Mouse (Mus musculus) neural tube, embryonic 14.5 days (tissue): ENCODE results near the gene Ranbp3. TPM values are rescaled to one million over a fixed set of nuclear protein-coding genes. Genes with fewer than 3 reads are reported as not detected.

Experiments used
- ATAC-seq: fragments of 200-750 bp; cut with Nextera tagmentation; 2 replicates; pipeline ENCODE4 v1.8.0; 2017; ENCODE audit warnings: low read depth, mild to moderate bottlenecking, moderate TSS enrichment, moderate library complexity
- H3K27ac ChIP-seq: fragments of 300-500 bp; sonication (generic); 2 replicates; pipeline ENCODE4 v1.5.1; 2014; ENCODE audit warnings: low read depth, mild to moderate bottlenecking, control low read depth, low read length, moderate library complexity, mixed read lengths
- H3K27me3 ChIP-seq: fragments of 300-500 bp; sonication (generic); 2 replicates; pipeline ENCODE4 v1.6.1; 2014; ENCODE audit warnings: low read length; ENCODE audit not compliant: control insufficient read depth, insufficient read depth
- H3K36me3 ChIP-seq: fragments of 300-500 bp; sonication (generic); 2 replicates; pipeline ENCODE4 v1.6.1; 2014; ENCODE audit warnings: low read length, mixed read lengths; ENCODE audit not compliant: control insufficient read depth, insufficient read depth
- H3K4me1 ChIP-seq: fragments of 300-500 bp; sonication (generic); 2 replicates; pipeline ENCODE4 v1.6.1; 2014; ENCODE audit warnings: low read length; ENCODE audit not compliant: control insufficient read depth, insufficient read depth
- H3K4me2 ChIP-seq: fragments of 300-500 bp; sonication (generic); 2 replicates; pipeline ENCODE4 v1.6.1; 2014; ENCODE audit warnings: mild to moderate bottlenecking, low read depth, low read length, control low read depth
- H3K4me3 ChIP-seq: fragments of 300-500 bp; sonication (generic); 2 replicates; pipeline ENCODE4 v1.5.1; 2014; ENCODE audit warnings: low read depth, low read length, control low read depth, mixed read lengths
- H3K9ac ChIP-seq: fragments of 300-500 bp; sonication (generic); replicated peaks from 2 replicates; pipeline ENCODE4 v1.6.1; 2014; ENCODE audit warnings: low read depth, mild to moderate bottlenecking, control low read depth, low read length, mixed read lengths
- H3K9me3 ChIP-seq: fragments of 300-500 bp; sonication (generic); 2 replicates; pipeline ENCODE4 v1.6.1; 2016; ENCODE audit warnings: low read length; ENCODE audit not compliant: control insufficient read depth
- WGBS: fragments of 180-500 bp; shearing (Covaris S2); extraction: QIAGEN DNeasy Blood & Tissue Kit; methylation state at CpG from one replicate; pipeline ENCODE4 v1.1.7; 2014; 5-methylcytosine and 5-hydroxymethylcytosine counted together
- polyA plus RNA-seq: library from polyadenylated mRNA; unstranded; fragments of >200 nt; fragmentation: Nextera tagmentation; extraction: Ambion mirVana; gene quantifications from 2 replicates; pipeline ENCODE4 v1.2.1, GENCODE M21; 2014

The Ranbp3 gene
- polyA plus RNA-seq, 1 experiment from 2014 or later, result 93.6 TPM

DNA sequence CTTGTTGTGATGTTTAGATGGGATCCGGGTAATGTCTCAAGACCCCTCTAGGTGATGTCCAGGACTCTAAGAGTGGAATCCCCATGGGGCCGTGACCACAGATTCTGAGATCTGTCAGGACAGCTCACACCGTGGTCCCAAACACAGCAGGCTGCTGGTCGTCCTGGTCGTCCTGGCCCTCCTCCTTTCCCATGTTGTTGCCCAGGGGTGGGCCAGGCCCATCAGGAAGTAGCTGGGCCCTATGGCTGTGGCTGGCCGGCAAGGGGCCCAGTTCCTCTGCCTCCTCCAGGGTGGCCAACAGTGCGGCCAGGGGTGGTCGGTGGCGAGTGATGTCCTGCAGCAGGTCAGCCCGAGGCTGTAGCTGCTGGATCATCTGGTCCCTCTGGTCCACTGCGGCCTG, 42.3 kb downstream of the Ranbp3 start:
- Histone ChIP-seq H3K9me3 (no peaks in the 10 kb centered on the region), H3K27ac (no peak overlapping the region), H3K4me2 (peak overlapping the region; percentile 79), H3K36me3 (peaks cover 25% of the 10 kb centered on the region), H3K4me1 (peaks cover 17% of the 10 kb centered on the region), H3K9ac (no peak overlapping the region), H3K27me3 (no peaks in the 10 kb centered on the region), H3K4me3 (peak overlapping the region; percentile 50; the same call in 1 of the 2 replicates)
- ATAC-seq, result no peak
- WGBS, result 67% methylated on average over 11 of the region's 11 CpGs

DNA sequence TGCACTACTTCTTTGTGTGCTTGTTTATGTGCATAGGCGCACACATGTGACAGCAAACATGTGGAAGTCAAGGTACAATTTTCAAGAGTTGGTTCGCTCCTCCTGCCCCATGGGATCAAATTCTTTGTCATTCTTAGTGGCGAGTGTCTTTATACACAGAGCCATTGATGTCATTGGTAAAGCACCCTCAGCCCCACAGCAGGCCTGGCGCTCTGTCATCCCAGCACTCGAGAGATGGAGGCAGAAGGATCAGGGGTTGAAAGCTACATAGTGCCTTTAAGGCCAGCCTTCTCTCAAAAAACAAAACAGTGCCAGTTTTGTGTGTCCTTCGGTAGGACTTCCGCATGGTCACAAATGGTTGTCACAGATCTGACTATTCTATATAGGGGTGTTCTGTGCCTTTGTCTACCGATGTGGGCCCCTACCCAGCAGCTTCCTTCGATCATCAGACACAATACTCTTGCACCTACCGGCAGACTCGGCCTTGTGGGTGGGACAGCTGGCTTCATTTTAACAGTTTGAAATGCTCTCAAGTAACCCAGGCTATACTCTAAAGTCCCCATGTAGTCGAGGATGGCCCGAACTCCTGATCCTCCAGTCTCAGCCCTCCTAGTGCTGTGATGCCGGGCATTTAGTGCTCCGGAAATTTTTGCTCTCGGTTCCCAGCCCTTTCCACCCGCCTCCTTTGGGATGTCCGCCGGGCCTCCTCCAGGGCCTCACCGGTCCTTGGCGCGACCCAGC, 43.0 kb downstream of the Ranbp3 start:
- 23% methylated on average over 20 of the region's 22 CpGs for WGBS
- 0 out of 2 replicates have a peak, but pooled peaks have one; percentile 0 for ATAC-seq
- Histone ChIP-seq H3K4me3 (peak overlapping the region; percentile 50), H3K4me1 (peaks cover 17% of the 10 kb centered on the region), H3K9me3 (no peaks in the 10 kb centered on the region), H3K9ac (peak overlapping the region; percentile 50), H3K36me3 (peaks cover 20% of the 10 kb centered on the region), H3K4me2 (peak overlapping the region; percentile 79), H3K27ac (peak overlapping the region; percentile 60), H3K27me3 (no peaks in the 10 kb centered on the region)

DNA sequence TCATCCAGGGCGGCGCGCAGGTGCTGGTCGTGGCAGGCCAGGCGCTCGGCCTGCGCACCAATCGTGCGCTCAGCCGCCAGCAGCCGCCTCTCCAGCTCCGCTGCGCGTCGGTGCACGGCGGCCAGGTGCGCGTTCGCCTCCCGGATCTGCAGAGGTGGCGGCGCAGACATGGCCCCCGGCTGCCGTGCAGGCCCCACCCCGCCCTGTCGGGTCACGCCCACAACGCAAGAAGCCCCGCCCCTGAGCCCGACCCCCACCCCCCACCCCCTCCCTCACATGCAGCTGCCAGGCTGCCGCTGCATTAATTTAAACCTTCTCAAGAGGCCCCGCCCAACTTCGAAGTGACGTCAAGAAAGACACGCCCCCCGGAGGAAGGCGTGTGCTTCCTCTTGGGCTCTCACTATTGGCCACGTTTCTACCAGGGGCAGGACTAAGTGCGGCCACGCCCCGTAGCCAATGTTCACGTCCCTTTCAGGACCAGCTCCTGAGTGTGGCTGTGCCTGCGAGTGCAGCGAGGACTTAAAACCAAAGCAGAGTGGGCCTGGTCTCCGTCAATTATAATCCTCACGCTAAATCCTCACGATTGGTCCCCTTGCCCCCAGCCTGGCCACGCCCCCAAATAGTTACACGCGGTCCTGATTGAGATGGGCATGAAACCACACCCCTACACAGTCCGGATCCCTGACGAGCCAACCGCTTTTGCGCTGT, 43.7 kb downstream of the Ranbp3 start:
- Histone ChIP-seq H3K27me3 (no peaks in the 10 kb centered on the region), H3K9ac (peak overlapping the region; percentile 71), H3K4me2 (peak overlapping the region; percentile 79), H3K9me3 (no peaks in the 10 kb centered on the region), H3K4me3 (peak overlapping the region; percentile 50), H3K27ac (peak overlapping the region; percentile 84), H3K36me3 (peaks cover 16% of the 10 kb centered on the region), H3K4me1 (peaks cover 17% of the 10 kb centered on the region)
- WGBS, result under 1% methylated on average over 53 of the region's 55 CpGs
- ATAC-seq, result peak; percentile 92

DNA sequence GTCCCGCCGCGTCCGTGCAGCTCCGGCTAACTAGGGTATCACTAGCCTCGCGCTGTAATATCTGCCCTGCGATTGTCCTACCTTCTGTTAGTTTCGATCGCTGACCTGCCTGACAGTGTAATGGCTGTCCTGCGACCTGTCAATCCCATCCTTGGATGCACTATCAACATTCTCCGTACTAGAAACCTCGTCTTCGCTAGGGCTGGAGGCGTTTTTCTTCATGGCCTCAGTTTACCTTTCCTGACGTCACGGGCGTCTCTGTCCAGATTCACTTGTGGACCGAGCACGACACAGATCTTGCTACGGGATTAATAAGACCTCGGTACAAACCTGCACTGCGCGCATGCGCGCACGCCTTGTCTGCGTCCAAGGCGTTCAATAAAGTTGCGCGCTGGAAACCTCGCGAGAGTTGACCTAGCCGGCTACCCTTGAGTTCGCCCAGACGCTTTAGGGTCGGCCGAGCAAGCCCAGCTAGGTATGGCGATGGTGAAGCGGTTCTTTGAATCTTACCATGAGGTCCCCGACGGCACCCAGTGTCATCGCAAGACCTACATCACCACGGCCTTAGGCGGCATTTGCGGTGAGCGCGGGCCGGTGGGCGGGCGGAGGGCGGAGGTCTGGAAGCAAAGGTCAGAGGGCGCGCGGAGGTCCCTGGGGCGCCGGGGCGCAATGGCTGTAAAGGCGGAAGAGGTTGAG, 44.4 kb downstream of the Ranbp3 start, which contains the start of the genes Ndufa11 and Vmac:
Ndufa11 (plus strand) TSS at position 405 of the 696 bp plus-strand sequence.
Vmac (minus strand) TSS at position 660 of the 696 bp plus-strand sequence.
- Histone ChIP-seq H3K36me3 (peaks cover 14% of the 10 kb centered on the region), H3K4me1 (peaks cover 17% of the 10 kb centered on the region), H3K4me3 (peak within 1 kb of the TSS; percentile 50), H3K9ac (peak within 1 kb of the TSS; percentile 71), H3K27ac (peak within 1 kb of the TSS; percentile 84), H3K4me2 (peak within 1 kb of the TSS; percentile 79), H3K27me3 (no peaks in the 10 kb centered on the region), H3K9me3 (no peaks in the 10 kb centered on the region)
- ATAC-seq, result peak; percentile 79
- WGBS, result under 1% methylated on average over 59 of the region's 59 CpGs

DNA sequence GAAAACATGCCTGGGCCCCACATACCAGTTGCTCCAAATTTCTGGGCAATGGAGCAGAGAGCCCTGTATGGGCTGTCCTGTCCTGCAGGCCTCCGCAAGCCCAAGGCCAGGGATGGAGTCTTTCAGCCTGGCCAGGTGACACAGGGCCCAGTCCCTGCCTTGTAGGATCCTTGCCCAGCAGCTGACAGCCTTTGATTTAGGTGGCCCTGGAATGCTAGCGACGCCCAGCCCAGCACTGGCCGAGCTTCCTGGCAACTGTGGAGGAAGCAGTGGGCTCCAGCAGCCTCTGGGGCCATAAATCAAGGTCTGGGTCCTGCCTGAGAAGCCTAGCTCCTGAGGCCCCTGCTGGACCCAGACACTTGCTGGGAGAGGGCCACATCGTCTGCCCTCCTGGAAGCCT, 49.3 kb downstream of the Ranbp3 start:
- WGBS, result 44% methylated on average over 5 of the region's 5 CpGs
- no peaks in the 10 kb centered on the region for H3K27me3 ChIP-seq
- no peaks in the 10 kb centered on the region for H3K9me3 ChIP-seq
- ATAC-seq, result no peak
- H3K36me3 ChIP-seq, result peaks cover 16% of the 10 kb centered on the region
- H3K9ac ChIP-seq, result 0 out of 2 replicates have a peak overlapping the region, but pooled peaks have one; percentile 8
- no peak overlapping the region for H3K4me3 ChIP-seq
- H3K4me1 ChIP-seq, result peaks cover 12% of the 10 kb centered on the region
- no peak overlapping the region for H3K4me2 ChIP-seq
- H3K27ac ChIP-seq, result no peak overlapping the region

DNA sequence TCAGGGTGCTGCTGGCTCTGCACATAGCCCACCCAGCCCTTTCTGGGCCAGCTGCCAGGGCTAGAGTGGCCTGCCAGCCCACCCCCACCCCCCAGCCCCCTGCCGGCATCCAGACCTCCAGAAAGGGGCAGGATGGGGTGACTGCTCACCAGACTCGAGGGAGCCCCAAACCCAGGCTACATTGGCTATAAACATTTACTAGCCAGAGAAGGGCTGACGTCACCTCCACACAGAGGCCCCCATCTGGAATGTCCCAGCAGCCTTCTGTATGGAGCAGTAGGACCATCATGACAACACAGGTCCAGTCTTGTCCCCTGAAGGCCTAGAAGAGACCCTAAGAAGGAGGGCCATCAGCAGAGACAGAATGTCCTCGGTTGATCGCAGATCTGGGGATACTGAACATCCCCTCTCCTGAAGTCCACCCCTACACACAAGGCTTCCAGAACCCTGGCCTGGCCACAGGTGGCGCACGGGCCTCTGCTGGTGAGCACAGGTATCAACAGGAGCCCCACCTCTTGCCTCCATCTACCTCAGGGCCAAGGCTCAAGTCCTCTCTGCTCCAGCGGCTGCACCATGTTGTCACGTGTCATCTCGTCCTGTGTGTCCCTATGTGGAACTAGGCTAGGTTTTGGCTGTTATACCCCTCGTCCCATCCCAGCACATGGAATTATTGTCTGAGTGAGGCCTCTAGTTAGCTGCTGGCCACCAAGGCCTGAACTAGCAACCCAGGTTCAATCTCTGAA, 50.5 kb downstream of the Ranbp3 start:
- no peak for ATAC-seq
- WGBS, result 87% methylated on average over 11 of the region's 11 CpGs

DNA sequence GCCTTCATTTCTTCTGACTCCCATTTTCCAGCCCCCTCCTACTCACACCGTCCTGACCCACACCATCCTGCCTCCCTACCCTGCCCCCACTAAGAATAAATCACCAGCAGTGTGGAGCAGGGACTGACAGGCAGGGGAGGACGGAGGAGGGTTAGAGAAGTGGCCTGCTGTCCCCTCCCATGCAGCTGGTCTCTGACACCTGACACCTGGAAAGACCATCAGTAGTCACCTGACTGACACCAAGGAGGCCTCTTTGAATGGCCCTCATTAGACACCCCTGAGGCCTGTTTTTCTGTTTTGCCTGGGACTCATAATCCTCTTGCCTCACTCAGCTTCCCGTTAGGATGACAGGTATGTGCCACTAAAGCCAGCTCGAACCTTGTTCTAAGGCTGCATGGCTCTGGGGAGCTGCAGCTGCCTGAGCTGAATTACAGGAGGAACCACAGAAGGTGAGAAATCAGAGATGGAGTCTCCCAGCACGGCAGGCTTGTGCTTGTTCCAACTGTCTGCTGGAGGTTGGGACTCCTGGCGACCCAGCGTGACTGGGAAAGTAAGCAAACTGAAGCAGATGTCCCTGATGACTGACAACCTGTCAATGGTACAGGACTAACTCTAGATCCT, 54.0 kb downstream of the Ranbp3 start:
- Histone ChIP-seq H3K27ac (no peak overlapping the region), H3K36me3 (peaks cover 9% of the 10 kb centered on the region), H3K4me3 (no peak overlapping the region), H3K9me3 (no peaks in the 10 kb centered on the region), H3K27me3 (no peaks in the 10 kb centered on the region), H3K4me2 (no peak overlapping the region), H3K4me1 (no peaks in the 10 kb centered on the region), H3K9ac (no peak overlapping the region)
- no peak for ATAC-seq
- WGBS, result 13% methylated on average over 7 of the region's 7 CpGs

More for the DNA sequence above, 50.5 kb downstream of the Ranbp3 start:
- Histone ChIP-seq H3K4me2 (no peak overlapping the region), H3K4me1 (peaks cover 8% of the 10 kb centered on the region), H3K36me3 (peaks cover 16% of the 10 kb centered on the region), H3K9ac (no peak overlapping the region), H3K27me3 (no peaks in the 10 kb centered on the region), H3K27ac (no peak overlapping the region), H3K4me3 (no peak overlapping the region), H3K9me3 (no peaks in the 10 kb centered on the region)

DNA sequence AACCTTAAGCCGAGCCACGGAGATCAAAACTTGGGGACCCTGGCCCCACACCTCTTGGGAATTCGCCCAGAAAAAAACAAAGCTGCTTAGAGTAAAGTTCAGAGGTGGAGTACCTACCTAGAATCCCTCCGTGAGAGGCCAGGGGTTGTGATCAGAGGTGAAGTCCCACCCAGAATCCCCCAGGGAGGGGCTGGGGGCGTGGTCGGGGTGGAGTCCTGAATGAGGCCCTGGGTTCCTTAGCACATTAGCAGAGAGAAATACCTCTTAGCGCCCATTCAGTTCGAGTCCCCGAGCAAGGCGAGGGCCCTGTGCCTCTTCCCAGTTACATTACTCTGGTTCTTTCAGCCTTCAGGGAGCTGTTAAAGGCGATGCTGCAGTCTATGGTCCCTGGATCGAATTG, 54.6 kb downstream of the Ranbp3 start:
- H3K27ac ChIP-seq, result no peak overlapping the region
- WGBS, result 10% methylated on average over 12 of the region's 12 CpGs
- H3K27me3 ChIP-seq, result no peaks in the 10 kb centered on the region
- H3K4me2 ChIP-seq, result no peak overlapping the region
- no peak overlapping the region for H3K9ac ChIP-seq
- H3K36me3 ChIP-seq, result peaks cover 6% of the 10 kb centered on the region; the same call in 1 of the 2 replicates
- H3K9me3 ChIP-seq, result no peaks in the 10 kb centered on the region
- H3K4me1 ChIP-seq, result no peaks in the 10 kb centered on the region
- ATAC-seq, result no peak
- H3K4me3 ChIP-seq, result no peak overlapping the region
